Mouse (Mus musculus): ENCODE results near the gene Bach2. TPM values are rescaled to one million over a fixed set of nuclear protein-coding genes. Genes with fewer than 3 reads are reported as not detected.

The Bach2 gene
- total RNA-seq, 2 experiments from 2014 or later, result 0.37 to 3.8 TPM

DNA sequence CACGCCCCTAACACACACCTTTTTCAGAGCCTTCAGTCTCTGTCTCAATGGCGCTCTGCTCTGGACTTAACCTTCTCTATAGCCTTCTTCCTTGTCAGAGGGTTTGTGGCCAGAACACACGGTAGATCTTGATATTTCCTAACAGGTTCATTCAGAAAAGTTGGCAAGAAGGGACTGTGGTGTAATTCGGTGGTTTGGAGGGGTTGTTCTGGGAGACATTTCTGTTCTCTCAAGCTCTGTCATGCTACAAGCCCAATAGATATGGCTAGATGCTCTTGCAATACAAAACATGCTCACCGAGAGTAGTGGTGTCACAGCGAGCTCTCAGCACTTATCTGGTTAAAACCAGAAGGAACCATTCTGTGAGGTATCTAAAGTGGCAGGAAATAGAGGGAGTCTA lies 51.2 kb downstream of the Bach2 start:
- peak; percentile 74 for ATAC-seq (replicated peaks; ENCODE audit: poor library complexity)

DNA sequence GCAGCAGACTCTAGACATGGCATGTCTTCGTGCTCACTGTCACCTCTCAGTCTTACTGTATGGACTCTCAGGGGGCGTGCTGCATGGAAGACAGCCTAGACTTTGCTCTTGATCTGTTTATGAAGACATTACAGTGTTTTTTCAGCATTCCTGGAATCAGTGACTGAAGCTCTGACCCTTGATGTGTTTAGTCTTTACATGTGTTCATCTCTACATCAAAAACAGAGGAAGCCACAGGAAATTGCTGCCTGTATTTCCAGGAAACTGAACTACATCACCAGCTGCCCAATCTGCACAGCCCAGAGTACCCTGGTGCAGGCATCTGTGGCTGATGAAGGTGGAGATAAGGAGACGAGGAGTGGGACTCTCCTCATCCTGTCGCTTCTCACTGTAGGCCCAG lies 52.8 kb downstream of the Bach2 start:
- ATAC-seq (replicated peaks; ENCODE audit: poor library complexity), result no peak

DNA sequence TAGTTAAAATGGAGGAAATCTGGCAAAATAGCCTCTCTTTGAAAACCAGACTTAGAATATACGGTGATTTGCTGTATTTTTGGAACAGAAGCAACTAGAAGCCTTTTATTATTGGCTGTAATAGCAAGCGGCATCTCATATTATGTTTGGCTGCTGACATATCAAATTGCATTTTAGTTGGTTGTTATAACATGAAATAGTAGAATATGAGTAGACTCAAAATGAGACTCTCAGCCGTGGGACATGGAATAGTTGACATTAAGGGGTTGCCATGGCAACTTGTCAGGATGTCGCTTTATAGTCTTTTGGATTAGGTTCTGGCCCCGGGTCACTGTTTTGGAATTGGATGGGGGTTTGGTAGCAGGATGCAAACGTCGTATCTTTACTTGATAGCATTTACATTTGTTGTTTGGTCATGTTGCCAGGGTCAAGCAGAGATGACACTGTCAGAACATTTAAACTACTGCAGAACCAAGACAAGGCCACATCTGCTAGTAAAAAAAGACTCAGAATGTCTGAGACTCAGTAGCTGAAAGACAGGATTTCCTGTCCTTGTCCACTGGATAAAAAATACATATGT lies 55.2 kb downstream of the Bach2 start:
- ATAC-seq (replicated peaks; ENCODE audit: poor library complexity), result no peak

DNA sequence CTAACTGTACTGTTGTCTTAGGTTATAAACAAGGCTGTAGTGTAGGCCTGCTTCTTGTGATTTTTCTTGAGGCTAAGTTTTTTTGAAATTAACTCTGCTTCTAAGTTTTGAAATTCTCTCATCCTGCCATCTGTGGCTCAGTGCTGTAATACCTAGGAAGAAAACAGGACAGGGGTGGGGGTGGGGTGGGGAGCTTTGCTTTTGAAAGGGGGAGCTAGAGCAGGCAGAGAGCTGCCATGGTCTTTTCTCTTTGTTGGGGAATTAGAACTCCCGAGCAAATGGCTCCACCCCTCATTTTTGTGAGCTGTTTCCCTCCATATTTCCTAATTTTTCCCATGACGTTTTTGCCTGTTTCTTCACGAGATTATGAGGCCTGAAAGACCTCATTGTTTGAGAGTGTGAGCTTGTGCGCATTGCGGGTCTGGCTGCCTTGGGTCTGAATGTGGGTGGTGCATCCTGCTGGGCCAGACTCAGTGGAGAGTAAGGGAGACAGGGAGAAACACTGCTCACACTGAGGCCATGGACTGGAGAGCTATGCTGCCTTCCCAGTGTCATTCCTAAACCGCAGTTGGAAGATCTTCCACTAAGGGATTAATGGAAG lies 58.6 kb downstream of the Bach2 start:
- ATAC-seq (replicated peaks; ENCODE audit: poor library complexity), result 0 out of 2 replicates have a peak, but pooled peaks have one; percentile 26

DNA sequence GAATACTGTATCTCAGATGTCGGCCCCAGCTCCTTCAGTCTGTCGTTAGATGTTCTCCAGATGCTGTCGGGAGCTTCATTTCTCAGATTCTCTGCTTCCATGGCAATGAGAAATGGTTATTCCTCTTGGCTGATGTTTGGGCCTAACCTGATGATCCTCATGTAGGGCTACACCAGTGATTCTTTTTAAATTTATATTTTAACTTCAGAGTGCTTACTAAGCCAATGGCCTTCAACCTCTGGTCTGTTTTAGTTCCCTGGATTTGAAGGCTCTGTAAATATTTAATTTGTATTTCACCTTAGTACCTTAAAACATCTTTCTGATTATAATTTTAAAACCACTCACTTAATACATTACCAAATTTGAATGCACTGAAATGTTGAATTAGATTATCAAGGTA lies 60.6 kb downstream of the Bach2 start:
- no peak for ATAC-seq (replicated peaks; ENCODE audit: poor library complexity)

DNA sequence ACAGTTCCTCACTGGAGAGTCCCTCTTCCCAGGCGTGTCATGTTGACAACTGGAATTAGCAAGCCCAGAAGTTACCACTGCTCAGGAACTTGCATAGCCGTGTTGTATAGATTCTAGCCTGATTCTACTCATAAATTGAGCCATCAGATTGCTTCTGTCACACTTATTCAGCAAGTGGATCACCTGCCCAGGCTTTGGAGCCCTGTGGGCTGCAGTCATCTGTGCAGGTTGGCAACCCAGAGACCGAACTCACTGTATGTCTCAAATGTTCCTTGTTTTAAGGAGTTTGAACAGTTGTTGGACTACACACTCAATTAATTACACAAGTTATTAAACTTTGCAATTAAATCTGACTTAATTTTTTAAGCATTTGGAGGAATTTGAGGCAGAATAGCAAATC lies 61.4 kb downstream of the Bach2 start:
- ATAC-seq (replicated peaks; ENCODE audit: poor library complexity), result no peak

DNA sequence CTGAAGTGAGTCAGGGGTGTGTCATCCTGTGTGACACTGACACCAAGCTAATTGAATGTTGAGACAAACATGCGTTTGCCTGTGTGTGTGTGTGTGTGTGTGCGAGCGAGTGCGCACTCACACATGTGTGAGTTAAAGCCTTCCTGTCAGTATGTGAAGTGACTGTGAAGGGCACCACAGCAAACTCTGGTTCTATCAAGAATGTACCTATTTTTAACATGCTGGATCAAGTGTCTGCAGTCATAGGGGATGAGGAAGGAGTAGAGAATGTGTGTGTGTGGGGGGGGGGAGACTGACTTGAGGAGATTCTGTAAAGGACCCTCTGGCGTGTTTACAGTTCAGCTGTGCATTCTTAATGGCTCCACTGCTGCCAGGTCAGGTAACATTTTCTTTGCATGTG lies 64.1 kb downstream of the Bach2 start:
- no peak for ATAC-seq (replicated peaks; ENCODE audit: poor library complexity)

DNA sequence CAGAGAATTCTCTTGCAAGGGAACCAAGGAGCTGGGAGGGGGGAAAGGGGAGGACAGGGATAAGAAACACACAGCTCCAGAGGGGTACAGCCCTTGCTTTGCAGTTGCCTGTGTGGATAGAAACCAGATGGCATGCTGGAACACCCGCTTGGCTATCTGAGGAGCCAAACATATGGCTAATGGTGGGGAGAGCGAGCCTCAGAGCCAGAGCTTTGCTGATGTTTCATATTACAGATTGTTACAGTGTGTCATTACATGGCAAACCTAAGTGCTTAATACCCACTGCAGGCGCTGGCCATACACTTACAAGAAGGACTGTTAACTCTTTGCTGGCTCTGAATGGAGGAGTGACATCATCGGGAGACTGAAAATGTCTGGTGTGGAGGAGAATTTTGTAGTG lies 64.5 kb downstream of the Bach2 start:
- no peak for ATAC-seq (replicated peaks; ENCODE audit: poor library complexity)

DNA sequence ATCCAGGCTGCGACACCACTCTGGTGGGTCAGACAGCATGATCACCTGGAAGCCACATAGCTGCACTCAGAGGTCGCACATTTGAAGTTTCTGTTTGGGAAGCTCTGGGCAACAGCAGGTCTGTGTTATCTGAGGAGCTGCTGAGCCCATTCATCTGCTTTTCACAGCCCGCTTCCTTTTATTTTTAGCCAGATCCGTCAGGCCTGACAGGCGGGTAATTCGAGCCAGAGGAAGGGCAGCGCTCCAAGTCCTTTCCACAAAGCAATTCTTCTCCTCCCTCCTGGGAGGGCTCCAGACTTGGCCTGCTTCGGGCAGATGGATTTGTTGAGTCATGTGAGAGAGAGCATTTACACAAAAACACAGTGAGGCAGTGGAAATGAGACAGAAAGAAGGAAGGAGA lies 65.1 kb downstream of the Bach2 start:
- ATAC-seq (replicated peaks; ENCODE audit: poor library complexity), result peak; percentile 60

DNA sequence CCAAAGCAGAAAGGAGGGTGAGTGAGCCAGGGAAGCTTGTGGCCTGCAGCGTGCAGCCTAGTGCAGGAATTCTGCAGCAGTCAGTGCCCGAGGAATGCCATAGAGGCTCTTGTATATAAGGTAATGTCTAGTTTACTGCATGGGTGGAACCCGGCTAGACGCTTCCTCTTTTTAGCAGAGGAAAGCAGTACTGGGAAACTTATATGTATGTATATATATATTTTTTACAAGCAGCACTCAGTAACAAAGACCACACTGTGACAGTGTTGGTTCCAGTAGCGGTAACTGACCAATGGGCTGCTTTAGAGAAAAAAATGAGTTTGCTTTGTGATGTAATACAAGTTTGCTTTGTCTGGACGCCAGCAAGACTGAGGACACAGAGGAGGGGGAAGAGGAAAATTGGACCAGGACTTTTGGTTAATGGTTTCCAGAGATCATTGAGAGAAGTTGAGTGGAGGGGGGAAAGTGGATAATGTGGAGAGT lies 65.7 kb downstream of the Bach2 start:
- ATAC-seq (replicated peaks; ENCODE audit: poor library complexity), result peak; percentile 57

DNA sequence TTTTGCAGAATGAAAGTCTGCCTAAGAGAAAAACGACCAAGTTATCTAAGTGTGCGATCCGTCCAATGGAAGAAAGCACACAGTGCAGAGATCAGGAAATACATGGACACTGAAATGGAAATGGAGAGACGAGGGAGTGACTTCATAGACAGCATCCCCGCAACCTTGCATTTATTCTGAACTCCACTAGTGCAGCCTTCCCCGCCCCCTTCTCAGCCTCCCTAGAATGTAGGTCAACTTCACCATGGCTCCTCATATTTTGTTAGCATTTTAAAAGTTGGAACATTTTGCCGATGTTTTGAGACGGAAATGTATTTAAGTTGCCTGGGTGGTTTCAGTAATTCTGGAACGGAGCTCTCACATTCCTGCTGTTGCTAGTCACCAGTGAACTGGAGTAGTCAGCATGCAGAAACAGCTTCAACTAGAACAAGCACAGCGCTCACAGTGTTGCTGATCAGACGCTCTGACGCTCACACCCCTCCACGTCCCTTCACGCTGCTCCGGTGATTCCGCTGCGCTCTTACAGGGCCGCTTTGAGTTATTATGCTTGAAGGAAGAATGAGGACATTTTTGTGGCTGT lies 66.5 kb downstream of the Bach2 start:
- ATAC-seq (replicated peaks; ENCODE audit: poor library complexity), result no peak

DNA sequence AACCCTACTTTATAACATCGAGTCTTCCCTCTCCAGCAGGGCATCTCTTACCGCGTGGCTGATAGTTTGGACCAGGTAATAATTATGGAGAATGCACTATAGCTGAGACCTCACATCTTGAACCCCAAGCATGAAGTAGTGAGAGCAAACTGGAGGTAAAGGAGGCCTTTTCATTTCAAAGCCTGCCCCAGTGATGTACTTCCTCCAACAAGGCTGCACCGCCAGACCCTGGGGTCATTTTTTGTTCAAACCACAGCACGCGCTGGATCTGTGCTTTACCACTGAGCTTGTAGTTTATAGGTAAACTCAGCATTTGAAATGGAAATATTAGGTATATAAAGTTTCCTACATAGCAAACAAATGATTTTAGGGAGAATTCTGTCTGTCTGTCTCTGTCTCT lies 67.1 kb downstream of the Bach2 start:
- no peak for ATAC-seq (replicated peaks; ENCODE audit: poor library complexity)

DNA sequence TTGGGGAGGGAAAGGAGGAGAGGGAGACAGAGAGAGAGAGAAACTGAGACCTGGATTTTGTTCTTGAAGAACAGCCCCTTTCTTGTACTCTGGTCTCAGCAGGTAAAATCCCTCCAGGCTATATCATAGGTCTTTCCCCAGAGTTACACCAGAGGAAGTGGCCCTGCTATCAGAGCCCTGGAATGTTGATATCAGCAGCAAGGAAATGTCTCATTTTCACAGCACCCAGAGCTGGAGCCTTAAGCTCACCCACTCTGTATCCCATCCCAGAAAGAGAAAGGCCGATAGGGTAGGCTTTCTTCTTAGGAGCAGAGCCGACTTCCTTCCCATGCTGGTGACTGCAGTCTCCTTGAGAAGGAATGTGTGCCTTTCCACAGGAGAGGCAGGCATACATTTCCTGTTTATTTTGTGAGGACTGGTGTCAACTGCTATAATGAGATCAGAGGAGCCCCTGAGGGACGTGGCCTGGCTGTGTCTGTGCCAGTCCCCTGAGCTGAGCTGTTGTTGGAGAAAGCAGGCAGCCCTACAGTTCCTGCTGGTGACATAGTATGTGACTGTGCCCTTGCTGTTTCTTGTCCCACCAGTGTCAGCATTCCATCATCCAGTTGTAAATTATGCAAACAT lies 67.7 kb downstream of the Bach2 start:
- no peak for ATAC-seq (replicated peaks; ENCODE audit: poor library complexity)

DNA sequence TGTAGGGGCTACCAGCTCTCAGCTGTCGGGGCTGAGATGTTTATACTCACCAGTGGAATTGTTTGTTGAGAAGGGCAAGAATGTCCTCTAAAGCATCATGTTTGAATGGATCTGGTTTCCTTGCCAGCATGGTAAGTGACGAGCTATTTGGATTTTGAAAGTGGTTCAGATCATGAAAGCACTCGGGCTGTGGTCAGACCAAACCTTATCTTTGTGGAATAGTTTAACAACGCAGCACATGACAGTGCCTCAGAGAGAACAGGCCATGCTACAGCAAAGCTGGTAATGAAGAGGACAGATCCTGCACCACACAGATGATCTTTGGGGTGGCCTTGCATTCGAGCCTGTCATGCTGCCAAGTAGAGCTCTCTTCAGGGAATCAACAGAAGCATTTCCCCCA lies 68.6 kb downstream of the Bach2 start:
- peak; percentile 49 for ATAC-seq (replicated peaks; ENCODE audit: poor library complexity)

DNA sequence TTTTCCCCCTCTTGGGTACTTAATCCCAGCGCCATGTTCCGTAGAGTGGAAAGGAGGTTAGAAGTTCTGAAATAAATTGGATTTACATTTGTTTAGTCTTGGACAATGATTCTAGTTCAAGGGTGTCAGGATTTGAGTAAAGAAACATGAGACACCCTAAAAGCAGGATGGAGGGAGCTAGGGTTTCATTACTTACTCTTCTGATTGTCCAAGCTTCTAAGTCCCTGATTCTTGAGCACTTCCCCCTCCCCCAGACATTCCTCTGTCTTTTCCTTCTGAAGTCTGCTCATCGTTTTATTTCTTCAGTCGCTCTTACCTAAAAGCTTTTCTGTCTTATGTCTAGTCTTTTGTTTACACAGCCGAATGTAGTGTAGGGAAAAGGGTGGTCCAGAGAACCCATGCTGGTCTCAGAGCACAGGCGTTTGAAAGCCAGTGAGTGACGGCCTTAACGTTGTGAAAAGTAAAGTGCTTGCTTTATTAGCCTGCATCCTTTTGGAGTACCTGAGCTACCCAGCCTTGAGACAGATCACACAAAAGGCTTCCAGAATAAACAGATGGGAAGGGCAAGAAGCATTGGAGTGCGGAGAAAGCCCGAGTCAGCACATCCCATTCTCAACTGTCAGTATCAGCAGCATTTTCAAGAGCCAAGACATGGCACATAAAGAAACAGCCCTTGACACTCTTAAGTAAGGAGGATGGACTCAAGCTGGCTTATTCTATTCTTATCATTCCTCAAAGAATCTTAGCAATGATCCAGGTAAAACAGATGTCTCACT lies 73.8 kb downstream of the Bach2 start:
- ATAC-seq (replicated peaks; ENCODE audit: poor library complexity), result no peak

DNA sequence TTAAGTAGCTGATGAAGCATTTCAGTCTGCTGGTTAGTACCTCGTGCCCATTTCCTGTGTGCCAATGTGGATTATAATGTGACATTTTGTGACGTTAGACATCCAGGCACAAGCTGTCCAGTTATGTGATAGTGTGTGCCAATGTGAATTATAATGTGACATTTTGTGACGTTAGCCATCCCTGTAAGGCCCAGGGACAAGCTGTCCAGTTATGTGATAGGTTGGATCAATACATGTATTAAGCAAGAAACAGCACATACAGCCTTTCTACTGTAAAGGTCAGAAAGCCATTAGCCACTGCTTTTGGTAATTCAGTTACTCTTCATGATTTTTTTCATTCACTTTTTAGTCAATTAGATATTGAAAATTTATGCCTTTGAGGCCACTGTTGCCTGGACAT lies 76.3 kb downstream of the Bach2 start:
- no peak for ATAC-seq (replicated peaks; ENCODE audit: poor library complexity)

DNA sequence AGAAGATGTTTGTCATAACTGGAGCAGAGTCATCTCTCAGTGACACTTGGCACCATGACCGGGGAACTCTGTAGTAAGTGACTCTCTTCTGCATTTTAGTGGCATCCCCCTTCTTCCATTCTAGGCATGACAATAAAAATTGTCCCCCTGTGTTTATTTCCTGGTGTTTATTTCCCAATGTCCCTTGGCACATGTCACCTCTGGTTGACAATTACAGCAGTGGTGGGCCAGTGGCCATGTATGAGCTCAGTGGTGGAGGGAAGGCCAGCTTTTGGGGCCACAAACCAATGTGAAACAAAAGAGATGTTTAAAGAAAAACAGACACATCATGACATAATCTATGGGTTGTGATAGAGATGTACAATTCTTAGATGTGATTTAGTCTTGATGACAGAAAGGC lies 80.0 kb downstream of the Bach2 start:
- ATAC-seq (replicated peaks; ENCODE audit: poor library complexity), result no peak

DNA sequence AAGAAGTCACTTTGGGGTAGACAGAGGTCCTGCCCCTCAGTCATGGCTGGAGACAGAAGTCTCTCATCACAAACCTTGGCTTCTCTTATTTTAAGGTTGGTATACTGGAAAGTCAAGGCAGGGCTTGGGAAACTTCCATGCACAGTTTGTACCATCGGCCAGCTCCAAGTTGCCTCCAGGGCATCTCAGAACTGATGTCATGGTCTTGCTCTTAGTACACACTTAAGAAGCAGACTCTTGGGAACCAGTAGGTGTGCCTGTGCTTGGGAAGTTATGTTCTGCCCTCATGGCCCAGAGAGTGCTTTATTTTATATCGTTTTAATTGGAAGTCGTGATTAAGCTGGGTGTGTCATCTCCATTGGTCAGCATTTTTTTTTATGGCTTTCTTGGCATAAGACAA lies 80.7 kb downstream of the Bach2 start:
- no peak for ATAC-seq (replicated peaks; ENCODE audit: poor library complexity)

DNA sequence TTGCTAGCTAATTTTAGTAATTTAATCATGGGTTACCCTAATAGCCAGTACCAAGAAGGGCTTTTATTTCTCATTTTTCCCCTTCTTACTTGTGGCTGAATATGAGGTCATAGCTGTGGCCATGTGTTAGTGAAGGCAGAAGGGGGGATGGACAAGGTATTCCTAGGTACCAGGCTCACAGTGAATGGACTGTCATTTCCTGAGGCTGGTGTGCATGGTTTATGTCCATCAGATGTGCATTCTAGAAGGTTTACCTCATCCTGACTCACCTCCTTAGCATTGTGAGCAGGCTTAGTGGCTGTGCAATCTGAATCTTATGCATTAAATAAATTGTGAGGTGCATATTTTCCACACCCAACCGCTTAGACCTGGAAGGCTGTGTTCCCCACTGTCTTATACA lies 81.4 kb downstream of the Bach2 start:
- ATAC-seq (replicated peaks; ENCODE audit: poor library complexity), result no peak

DNA sequence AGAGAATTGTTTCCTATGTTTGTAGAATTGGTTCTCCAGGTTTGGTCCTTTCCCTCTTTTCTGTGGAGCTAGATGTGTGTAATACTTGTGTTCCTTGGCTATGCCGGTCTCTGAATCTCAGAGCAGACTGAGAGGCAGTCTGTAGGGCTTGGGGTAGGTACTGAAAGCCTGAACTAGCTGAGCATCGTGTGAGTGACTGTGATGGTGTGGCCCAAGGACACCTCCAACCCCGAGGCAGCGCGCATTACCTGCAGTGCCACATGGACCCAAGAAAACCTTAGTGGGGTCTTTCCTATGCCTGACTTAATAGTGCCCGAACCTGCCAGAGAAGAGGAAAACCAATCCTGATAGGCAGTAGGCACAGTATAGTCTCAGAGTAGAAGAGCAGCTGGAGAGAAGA lies 85.5 kb downstream of the Bach2 start:
- no peak for ATAC-seq (replicated peaks; ENCODE audit: poor library complexity)

DNA sequence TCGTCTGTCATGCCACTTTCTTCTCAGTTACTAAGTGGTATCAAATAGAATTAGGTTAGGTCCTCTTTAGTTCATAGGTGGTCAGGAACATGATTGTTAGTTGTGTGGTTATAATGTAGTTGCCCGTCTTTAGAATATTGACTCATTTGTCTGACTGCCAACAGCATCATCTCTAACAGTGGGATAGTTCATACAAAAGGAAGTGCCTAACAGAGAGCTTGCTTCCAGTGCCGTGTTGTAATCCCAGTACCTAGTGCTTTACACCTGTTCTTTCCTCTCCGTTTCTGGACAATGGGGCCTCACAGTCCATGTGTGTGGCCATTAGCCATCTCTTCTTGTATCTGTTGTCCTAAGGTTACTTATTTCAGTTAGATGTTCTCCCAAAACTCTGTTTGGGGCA lies 86.4 kb downstream of the Bach2 start:
- no peak for ATAC-seq (replicated peaks; ENCODE audit: poor library complexity)

DNA sequence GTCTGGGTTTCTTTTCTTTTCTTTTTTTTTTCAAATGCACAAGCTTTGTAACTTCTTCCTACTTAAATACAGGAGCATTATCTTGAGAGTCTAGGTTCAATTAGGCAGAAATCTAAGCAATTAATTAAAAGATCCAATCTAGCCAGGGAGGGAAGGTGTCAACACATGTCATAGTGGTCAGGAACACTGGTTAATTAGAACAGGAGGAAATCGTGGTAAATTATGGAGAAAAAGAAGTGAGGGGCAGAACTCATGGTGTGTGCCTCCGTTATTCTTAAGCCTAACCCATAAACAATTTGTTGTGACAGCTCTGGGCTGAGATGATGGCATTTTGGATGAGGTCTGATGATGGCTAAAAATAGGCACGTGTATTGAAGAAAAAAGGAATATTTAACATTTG lies 87.0 kb downstream of the Bach2 start:
- ATAC-seq (replicated peaks; ENCODE audit: poor library complexity), result no peak
